Mouse (Mus musculus) adrenal gland, postnatal 25 days (tissue): Measurements from ENCODE around the gene Gnb2. TPM values are rescaled to one million over a fixed set of nuclear protein-coding genes. Genes with fewer than 3 reads are reported as not detected.

ENCODE experiments used
- DNase-seq: peaks from one replicate; pipeline ENCODE4 v3.0.0; 2021; ENCODE audit warnings: mixed read lengths
- total RNA-seq: library from RNA; stranded (reverse); gene quantifications from 2 replicates; pipeline ENCODE4 v1.2.3, GENCODE M21; 2021

The Gnb2 gene
- total RNA-seq, 1 experiment from 2014 or later = 681 TPM

GRCm38 (mm10) chr5:137539291-137539801, 6.0 kb upstream of the Gnb2 start:
- DNase-seq = no peak

GRCm38 (mm10) chr5:137537461-137537860, 4.2 kb upstream of the Gnb2 start:
- DNase-seq = no peak

- DNase-seq = no peak
These were observed 2.0 kb upstream of the Gnb2 start for GRCm38 (mm10) chr5:137535318-137535717.

GRCm38 (mm10) chr5:137534762-137535161, 1.5 kb upstream of the Gnb2 start:
- DNase-seq = no peak

- DNase-seq = no peak
These were observed 548 bp downstream of the Gnb2 start for GRCm38 (mm10) chr5:137532808-137533116.

GRCm38 (mm10) chr5:137532131-137532807, 1.0 kb downstream of the Gnb2 start:
- no peak for DNase-seq

- DNase-seq = peak; percentile 70
These were observed 1.7 kb downstream of the Gnb2 start for GRCm38 (mm10) chr5:137531414-137532130.

- peak; percentile 71 for DNase-seq
These were observed 2.5 kb downstream of the Gnb2 start for GRCm38 (mm10) chr5:137530588-137531413.

GRCm38 (mm10) chr5:137530075-137530474, 3.2 kb downstream of the Gnb2 start:
- DNase-seq = no peak

GRCm38 (mm10) chr5:137529221-137529995, 3.9 kb downstream of the Gnb2 start:
- no peak for DNase-seq

GRCm38 (mm10) chr5:137528247-137528968, 4.9 kb downstream of the Gnb2 start:
- no peak for DNase-seq

- DNase-seq = no peak
These were observed 5.9 kb downstream of the Gnb2 start for GRCm38 (mm10) chr5:137527413-137527812.

GRCm38 (mm10) chr5:137526192-137526936, 6.9 kb downstream of the Gnb2 start:
- DNase-seq = peak; percentile 62

- no peak for DNase-seq
These were observed 7.8 kb downstream of the Gnb2 start for GRCm38 (mm10) chr5:137525511-137525910.

GRCm38 (mm10) chr5:137524671-137525070, 8.6 kb downstream of the Gnb2 start:
- DNase-seq = no peak

- no peak for DNase-seq
These were observed 9.1 kb downstream of the Gnb2 start for GRCm38 (mm10) chr5:137524251-137524515.

GRCm38 (mm10) chr5:137523396-137524250, 9.7 kb downstream of the Gnb2 start:
- DNase-seq = no peak

GRCm38 (mm10) chr5:137522711-137523110, 10.6 kb downstream of the Gnb2 start:
- no peak for DNase-seq

- no peak for DNase-seq
These were observed 11.4 kb downstream of the Gnb2 start for GRCm38 (mm10) chr5:137521861-137522260.
